Mouse (Mus musculus): ENCODE measurements around the gene Tfap2e.

GRCm38 (mm10) chr4:126752608-126753141 is 16.6 kb upstream of the Tfap2e start:
- TF ChIP-seq POLR2A (IDR thresholded peaks at IDR 0.05; ENCODE audit: insufficient read depth, low read length): no peak
- no peak for TF ChIP-seq EP300 (IDR thresholded peaks at IDR 0.05; ENCODE audit: insufficient read depth, low read depth, low read length)
